Mouse (Mus musculus) adrenal gland, postnatal 25 days (tissue): ENCODE results near the gene Clybl. TPM values are rescaled to one million over a fixed set of nuclear protein-coding genes. Genes with fewer than 3 reads are reported as not detected.

ENCODE experiments used
- DNase-seq: peaks from one replicate; pipeline ENCODE4 v3.0.0; 2021; ENCODE audit warnings: mixed read lengths
- total RNA-seq: library from RNA; stranded (reverse); gene quantifications from 2 replicates; pipeline ENCODE4 v1.2.3, GENCODE M21; 2021

The Clybl gene
- total RNA-seq, 1 experiment from 2014 or later: 65.8 TPM

DNA sequence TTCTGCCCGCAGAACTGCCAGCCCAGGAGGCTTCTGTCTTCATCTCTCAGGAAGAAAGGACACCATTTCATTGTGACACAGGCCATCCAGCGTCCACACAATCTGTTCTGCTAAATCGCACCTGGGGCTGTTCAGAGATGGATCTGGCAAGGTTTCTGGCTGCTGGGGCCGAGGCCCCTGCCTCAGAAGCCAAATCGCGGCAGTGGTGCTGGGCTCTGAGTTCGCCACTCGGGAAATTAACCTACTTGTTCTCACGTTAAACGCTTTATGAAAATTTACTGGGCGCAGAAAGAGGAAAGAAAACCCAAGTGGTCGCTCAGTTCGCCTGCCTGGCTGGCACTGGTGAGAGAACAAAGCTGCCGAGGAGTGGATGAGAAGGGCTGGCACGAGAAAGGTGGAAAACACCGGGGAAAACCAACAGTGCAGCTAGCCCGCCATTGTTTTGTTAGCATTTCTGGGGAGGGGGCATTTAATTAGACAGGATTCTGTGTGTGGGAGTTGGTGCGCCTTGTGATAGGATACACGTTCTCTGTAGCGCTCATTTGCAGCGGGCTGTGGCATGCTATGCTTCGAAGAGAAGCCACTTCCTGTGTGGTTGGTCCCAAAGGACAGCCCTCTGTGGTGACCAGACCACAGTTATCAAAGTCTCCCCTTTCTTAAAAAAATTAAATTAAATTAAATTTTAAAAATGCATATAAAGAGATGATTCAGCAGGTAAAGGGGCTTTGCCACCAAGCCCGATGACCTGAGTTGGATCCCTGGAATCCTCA lies 177.8 kb downstream of the Clybl start:
- no peak for DNase-seq

DNA sequence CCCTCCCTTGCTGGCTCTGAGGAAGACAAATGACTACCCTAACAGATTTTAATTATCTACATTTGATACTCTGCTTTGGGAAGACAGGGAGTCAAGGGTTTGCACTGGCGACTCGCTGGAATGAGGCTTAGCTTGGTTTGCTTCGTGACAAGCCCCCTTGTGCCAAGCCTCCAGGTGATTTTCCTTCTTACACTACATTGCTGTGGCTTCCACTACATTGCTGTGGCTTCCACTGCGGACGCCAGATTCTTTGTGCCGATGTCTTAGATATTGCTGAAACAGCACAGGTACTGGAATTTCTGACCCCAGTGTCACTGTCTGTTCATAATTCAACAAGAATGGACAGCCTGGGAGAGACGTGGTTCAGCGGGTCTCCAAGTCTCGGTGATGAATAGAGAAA lies 180.3 kb downstream of the Clybl start:
- no peak for DNase-seq

DNA sequence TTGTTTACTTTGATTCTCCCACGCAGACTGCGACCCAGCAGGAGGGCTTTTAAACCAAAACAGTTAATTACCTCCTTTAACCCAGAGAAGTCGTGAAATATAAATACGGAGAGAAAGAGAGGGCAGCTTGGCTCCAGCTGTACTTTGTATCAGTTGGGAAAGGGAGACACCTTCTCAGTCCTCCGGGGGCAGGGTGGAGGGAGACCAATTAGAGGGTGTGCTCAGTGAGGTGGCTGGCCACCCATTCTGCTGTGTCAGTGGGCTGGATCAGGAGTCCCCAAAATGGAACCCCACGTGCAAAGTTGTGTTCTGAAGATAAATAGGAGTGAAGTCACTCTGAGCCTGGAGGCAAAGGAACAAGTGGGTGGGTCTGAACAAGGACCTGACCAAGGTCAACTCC lies 181.7 kb downstream of the Clybl start:
- no peak for DNase-seq

DNA sequence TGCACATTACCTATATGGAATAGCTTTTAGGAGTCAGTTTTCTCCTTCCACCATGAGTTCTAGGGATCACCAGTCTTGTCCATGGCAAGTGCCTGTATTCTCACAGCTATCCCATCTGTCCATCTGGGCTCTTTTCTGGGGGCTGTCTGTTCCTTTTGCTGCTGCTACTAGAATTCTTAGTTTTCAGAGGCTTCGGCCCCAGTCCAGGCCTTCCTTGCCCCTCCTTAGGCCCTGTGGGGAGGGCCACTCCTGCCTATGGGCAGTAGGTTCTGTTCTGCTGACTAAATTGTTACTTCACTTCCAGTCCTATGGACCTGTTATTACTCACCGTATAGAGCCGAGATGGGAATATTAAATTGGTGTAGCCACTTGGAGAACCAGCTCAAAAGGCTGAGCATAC lies 182.5 kb downstream of the Clybl start:
- no peak for DNase-seq

DNA sequence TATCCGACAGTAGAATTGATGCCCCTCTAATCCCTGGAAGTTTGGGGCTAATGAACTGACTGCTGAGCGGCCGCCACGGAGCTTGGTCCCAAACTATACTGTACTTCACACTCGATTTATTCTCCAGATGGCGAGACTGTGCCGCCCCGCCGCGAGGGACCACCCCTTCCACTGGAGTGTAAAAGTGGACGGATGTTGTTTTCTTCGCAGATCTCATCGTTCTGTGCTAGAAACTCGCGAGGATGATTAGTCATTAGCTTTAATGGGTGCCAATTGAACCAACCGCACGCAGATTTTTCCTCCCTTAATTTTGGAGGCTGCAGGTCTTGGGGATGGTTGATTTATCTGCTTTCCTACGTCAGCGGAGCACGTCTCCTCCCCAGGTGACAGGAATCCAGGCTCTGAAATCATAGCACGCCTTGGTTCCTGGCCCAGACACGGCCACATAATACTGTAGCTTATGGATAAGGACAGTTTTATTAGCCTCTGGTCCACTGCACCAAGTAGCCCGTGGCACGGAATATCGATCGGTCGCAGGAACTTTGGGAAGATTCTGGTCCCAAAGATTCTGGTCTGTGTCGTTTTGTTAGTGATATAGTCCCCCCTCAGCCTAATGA lies 185.9 kb downstream of the Clybl start:
- DNase-seq: no peak

DNA sequence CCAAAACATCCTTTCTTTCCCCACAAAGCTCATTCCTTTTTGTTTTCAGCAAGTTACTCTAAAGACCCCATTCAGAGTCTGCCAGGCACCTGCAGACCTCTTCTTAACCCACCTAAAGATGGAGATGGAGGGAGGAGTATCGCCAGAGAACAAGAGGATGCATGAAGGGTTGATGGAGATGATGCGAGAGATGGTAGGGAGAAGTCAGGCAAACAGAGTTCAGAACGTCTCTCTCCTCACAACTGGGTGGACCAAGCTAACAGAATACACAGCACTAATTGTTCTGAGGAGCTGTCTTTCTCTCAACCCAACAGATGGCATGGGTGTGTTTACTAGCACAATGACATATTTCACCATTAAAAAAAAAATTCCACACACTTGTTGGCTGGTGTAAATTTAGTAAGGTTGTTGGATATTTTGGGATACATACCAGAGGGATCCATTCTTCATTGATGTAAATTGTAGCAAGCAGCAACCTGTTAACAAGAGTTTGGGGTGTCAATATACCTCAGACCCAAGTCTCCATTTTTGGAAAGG lies 186.4 kb downstream of the Clybl start:
- no peak for DNase-seq

DNA sequence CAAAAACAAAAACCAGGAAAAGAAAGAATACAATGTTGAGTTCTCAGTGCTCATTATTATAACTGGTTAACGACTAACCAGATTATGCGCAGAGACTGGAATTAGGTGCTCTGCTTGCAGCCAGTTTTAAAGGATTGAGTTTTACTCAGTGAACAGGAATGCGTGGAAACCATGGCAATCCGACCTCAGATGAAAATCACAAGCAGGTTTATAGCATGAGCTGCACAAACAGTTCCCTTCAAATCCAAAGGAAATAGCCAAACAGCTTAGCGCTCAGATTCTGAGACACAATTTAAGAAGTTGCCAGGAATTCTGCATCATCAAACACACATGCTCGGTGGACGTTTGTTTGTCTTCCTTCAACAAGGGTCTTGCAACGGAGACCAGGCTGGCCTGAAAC lies 187.0 kb downstream of the Clybl start:
- DNase-seq: no peak

DNA sequence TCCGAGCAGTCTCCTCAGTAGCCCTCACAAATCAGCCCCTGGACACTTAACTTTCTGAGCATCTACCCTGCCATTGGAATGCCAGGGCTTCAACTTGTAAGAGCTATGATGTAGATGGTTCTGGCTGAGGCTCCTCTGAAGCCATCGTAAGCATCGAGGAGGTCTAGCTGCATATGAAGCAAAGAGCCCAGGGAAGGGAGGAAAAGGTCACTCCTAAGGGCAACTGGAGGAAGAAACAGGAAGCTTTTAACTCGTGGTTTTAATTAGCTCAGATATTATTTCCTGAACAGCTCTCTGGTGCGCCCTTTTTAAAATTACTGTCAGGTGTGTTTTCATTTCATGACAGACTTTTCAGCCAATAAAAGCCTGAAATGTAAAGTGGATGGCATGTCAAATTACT lies 190.5 kb downstream of the Clybl start:
- DNase-seq: no peak

DNA sequence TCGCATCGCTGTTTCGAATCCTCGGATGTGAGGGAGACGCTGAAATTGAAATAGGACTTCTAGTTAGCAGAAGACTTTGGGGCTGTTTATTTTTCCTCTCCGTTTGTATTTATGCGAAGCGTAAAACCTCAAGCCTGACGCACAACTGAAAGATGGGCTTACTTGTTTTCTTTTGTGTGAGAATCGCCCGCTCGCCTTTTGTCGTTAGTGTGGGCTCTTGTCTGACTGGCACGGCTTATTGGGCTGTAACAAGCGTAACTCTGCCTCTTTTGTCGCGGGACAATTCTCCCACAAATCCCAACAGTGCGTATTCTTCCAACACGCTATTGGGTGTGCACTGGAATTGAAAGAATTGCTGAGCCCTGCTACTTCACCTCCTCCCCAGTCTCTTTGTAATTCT lies 192.0 kb downstream of the Clybl start:
- DNase-seq: no peak

DNA sequence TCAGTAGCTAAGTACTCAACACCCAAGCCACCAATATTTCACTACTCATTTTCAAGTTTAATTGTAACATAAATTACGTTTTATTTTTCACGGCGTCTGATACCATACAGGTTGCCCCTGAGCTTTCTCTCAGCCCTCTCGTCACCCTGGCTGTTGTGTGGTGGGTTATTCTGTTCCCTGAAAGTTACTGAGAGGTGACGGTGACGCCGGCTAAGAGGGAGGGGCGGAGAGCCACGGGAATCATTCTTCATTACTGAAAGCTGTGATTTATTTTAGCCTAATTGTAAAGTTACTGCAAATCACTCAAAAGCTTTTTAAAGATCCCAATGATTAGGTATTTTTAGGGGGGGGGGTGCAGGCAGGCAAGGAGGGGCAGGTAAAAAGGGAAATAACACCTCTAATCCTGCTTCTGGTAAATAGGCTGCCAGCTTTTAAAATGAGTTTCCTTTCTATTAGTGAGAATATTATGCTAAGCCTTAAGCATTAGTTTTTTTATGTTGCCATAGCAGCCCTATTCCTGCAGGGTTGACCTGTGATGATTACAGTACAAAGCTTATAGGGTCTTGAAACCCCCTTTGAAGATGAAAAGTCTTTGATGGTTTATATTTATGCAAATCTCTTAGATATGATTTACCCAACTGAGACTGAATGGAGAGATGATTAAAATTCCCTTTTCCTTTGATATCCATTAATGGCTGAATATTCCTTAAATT lies 192.9 kb downstream of the Clybl start:
- DNase-seq: no peak

DNA sequence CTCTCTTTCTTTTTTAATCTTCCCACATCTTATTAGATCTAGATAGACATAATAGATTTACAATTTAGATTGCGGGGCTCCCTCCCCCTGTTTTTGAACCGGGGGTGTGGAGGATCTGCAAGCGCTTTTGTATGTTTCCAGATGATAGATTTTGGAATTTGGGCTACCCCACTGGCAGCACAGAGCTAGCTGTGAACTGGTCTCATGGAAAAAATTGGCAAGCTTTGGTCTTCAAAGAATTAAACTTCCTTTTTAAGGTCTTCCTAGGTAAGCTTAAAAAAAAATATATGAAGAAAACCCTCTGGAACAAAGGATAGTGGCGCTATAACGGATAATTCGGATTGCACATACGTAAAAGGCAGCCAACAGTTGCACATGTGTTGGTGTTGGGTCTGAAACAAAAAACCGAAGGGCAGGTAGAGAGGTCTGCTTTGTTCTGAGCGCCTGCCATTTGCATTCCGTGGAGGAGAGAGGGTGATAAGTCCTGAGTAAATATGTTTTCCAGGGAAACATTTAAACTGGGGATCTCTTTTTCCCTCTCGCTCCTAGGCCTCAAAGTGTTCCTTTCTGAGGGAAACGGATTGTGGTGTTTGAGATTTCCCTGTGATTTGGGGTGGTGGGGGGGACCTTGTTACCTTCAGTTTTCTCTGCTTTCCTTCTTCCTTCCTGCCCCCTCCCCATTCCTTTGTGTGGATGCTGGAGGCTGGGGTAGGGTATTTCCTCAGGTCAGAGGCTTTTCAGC lies 193.7 kb downstream of the Clybl start:
- DNase-seq: no peak

DNA sequence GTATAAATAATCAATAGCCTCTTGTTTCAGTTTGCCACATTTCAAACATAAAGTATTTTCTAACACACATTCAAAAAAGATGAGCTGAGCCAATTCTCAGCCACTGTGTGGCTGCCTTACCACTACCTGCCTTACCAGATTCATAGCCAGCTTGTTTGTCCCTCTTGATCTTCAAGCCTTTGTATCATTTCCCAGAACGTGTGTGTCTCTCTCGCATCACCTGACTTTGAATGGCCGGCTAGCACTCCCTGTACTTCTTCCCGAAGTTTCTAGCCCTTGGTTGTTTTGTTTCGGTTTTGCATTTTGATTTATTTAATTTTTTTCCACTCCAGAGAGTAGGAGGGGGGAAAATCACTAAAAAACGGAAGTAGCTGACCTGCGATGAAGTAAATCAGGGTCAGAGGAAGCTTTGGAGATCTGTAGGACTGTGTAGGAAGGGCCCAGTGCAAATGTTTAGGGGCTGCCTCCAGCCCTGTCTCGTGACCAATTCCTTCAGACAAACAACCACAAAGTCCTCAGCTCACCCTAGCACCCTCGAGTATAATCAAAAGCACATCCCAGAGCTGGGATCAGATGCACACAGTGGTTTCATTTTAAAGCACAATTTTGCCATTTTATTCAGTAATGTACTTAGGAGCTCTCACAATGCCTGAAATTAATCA lies 195.1 kb downstream of the Clybl start:
- DNase-seq: no peak

DNA sequence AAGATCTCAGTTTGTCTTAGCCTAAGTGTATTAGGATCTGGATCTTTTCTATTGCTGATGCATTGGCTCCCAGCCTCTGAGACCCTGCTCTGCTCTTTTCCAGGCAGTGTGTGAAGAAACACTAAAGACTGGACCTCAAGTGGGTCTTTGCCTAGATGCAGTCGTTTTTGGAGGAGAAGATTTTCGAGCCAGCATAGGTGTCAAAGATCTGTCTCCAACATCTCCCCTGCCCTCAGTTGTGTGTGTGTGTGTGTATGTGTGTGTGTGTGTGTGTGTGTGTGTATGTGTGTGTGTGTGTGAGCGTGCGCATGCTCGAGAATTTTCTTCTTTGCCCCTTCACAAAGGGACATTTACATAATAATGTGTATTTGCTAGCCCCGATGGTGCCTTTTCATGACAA lies 196.2 kb downstream of the Clybl start:
- DNase-seq: no peak

DNA sequence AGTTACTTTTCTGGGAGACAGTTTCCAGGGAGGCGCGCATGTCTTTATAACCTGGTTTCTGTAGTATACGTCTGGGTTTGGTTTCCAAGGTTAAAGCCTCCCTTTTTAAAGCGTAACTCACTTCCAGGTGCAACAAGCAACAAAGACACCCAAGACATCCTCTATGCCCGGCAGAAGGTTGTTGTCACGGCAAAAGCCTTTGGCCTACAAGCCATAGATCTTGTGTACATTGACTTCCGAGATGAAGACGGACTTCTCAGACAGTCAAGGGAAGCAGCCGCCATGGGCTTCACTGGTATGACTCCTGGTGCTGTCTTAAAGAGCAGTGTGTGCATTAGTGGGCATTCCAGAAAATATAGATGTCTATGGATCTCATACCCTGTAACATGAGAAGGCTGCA lies 197.6 kb downstream of the Clybl start:
- no peak for DNase-seq

DNA sequence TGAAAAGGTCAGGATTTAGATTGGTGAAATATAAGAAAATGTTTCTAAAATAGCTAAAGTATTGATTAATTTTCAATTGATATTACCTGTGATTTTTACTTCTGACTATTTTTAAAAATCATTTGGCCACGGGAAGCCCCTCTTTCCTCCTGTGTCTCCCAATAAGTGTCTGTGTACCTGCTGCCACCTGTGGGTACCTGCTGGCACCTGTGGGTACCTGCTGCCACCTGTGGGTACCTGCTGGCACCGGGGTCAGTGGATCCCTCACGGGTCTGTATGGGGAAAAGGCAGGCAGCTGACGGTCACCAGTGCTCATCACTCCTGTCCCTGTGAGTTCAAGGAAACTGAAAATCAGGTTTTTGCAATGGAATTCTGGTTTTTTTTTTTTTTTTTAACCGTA lies 198.5 kb downstream of the Clybl start:
- no peak for DNase-seq

DNA sequence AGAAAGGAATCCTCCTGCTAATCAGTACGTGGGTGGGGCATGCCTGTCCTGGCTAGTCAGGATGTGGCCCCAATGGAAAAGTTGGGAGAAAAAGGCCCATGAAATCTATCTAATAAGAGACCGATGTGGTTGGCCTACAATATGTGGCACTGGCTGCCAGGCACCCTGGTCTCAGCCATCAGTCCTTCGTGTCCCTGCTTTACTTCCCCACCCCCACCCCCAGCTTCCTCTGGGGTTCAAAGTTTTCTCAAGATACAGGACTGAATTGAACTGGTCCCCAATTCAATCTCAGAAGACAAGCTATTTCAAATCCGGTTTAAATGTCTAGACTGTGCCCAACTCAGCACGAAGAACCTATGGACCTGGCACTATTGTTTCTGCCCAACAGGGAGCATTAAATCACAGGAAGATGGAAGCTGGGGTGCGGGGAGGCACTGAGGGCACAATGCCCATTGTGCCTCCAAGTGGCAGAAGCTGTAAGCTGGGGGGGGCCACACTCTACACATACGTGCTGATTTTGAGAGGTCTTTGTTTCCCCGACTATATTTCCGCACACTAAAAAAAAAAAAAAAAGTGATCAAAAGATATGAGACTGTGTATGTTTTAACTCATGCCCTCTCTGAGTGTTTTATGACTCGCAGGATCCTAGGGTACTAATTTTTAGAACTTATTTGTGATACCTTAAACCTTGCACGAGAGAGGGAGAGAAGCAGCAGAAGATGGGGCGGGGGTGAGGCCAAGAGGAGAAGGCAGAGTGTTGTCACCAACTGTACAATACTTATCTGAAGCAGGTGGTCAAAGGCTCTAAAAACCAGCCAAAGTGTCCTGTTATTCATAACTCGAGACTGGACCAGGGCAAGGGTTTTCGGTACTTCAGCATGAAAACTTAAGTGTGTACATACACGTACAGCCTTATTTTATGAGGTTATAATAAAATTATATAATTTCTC lies 199.7 kb downstream of the Clybl start:
- no peak for DNase-seq

DNA sequence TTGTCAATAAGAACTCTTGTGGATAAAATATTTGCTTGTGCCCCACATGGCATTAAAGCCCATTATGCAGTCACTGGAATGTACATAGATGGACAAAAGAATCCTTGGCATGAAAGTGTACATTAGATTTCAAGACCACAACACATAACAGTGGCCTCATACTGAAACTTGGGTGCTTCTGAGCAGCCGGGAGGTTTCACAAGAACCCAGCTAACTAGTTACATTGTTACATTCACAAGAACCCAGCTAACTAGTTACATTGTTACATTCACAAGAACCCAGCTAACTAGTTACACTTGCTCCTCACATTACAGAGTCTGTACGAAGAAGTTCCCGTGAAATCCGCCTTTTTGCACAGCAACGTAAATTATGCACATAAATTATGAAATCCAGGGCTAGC lies 200.8 kb downstream of the Clybl start:
- no peak for DNase-seq

DNA sequence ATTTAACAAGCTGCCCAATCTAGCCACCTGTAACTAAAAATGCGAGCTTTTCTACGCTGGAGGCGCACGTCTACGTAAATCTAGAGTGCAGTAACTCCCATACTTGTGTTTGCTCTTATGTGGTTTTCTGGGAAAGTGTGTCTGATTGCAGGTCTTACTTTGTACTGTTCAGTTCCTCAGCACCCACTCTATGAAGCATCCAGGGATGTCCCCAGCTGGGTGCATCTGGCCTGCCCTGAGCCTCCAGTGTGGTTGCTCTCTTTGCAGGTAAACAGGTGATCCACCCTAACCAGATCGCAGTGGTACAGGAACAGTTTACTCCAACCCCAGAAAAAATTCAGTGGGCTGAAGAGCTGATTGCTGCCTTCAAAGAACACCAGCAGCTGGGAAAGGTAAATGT lies 202.4 kb downstream of the Clybl start:
- no peak for DNase-seq

DNA sequence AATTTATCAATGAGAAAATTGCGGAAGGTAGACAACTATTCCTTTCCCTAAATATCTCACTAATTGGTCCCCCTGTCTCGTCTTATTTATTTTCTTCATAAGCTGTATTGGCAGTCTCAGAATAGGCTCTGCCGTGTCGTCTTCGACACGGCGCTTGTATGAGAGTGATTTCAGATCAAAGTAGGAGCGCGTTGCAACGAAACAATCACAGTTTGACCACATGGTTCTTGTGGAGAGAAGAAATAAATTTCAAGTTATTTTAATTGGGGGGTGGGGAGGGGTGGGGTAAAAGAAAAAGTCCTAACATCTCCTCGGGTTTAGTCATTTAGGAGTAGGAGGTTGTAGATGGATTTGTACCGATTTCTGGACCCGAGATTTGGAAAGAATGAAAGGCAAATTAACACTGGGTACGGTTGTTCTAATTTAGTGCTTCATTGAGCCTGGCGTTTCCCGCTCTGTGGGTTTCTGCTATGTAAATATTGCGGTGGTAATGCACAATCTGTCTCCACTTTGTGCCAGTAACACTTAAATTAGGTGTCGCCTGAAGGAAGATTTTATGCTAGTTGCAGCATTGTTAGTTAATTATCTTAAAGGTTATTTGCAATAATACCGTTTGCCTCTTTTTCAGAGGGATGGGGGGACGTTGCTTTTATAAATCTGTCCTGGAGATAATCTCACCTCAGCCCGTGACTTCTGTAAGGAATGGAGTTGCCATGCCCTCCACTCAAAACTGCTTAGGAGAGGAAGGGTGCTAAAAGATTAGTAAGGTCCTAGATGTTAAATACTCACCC lies 203.1 kb downstream of the Clybl start:
- no peak for DNase-seq

DNA sequence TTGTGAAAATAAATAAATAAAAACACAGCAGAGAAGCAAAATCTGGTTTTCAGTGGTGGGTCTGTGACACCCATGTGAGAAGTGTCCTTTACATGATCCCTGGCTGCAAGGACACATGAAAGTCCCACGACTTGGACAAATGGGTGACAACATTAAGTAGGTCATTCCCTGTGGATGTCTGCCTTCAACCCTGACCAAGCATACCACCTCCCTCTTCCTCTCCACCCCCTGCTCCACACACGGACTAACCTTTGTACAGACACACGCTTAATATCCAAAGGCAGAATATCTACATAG lies 203.7 kb downstream of the Clybl start:
- DNase-seq: no peak
